Mouse (Mus musculus): ENCODE measurements around the gene Large1.

DNA sequence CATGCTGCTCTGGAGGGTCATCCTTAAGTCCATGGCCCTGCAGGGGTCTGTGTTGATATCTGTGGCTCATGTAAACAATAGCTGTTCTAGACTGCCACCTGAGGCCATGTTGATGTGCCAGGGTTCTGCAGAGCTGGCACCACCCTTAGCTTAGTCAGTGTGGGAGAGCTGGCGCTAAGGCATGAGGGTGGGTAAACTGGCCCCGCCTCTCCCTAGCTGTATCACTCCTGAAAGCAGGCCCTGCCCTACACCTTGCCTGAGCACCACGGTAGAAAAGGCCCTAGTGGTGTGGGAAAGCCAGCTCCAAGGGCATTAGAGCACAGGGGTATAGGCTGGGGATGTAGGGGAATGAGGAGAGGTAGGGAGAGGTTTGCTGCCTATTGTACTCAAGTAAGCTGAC lies 191.3 kb downstream of the Large1 start:
- no peak for TF ChIP-seq POLR2A (IDR thresholded peaks at IDR 0.05; ENCODE audit: low read depth, low read length)
- no peak for TF ChIP-seq CTCF (IDR thresholded peaks at IDR 0.05; ENCODE audit: borderline replicate concordance, insufficient read depth, low read length)
